Mouse (Mus musculus) embryonic facial prominence, embryonic 15.5 days (tissue): ENCODE measurements at regions not wholly inside any gene's neighbourhood (a gene's known extent, or its start where the extent isn't known, plus 50 kb on each side); places are given as distances from the start of the nearest gene placed in this dataset.

Experiments used
- ATAC-seq: fragments of 200-750 bp; cut with Nextera tagmentation; 2 replicates; pipeline ENCODE4 v1.8.0; 2017; ENCODE audit warnings: low read depth, moderate TSS enrichment; ENCODE audit not compliant: insufficient number of reproducible peaks, low FRiP score, low TSS enrichment
- H3K27ac ChIP-seq: fragments of 300-500 bp; sonication (generic); replicated peaks from 2 replicates; pipeline ENCODE4 v1.5.1; 2015; ENCODE audit warnings: mild to moderate bottlenecking, inconsistent platforms
- H3K27me3 ChIP-seq: fragments of 300-500 bp; sonication (generic); 2 replicates; pipeline ENCODE4 v1.6.1; 2015; ENCODE audit warnings: inconsistent platforms
- H3K36me3 ChIP-seq: fragments of 300-500 bp; sonication (generic); 2 replicates; pipeline ENCODE4 v1.6.1; 2015; ENCODE audit warnings: mild to moderate bottlenecking, inconsistent platforms
- H3K4me1 ChIP-seq: fragments of 300-500 bp; sonication (generic); 2 replicates; pipeline ENCODE4 v1.6.1; 2015; ENCODE audit warnings: inconsistent platforms
- H3K4me2 ChIP-seq: fragments of 300-500 bp; sonication (generic); replicated peaks from 2 replicates; pipeline ENCODE4 v1.6.1; 2015; ENCODE audit warnings: mild to moderate bottlenecking, inconsistent platforms
- H3K4me3 ChIP-seq: fragments of 300-500 bp; sonication (generic); replicated peaks from 2 replicates; pipeline ENCODE4 v1.5.1; 2015; ENCODE audit warnings: mild to moderate bottlenecking, inconsistent platforms
- H3K9ac ChIP-seq: fragments of 300-500 bp; sonication (generic); 2 replicates; pipeline ENCODE4 v1.6.1; 2015; ENCODE audit warnings: inconsistent platforms
- H3K9me3 ChIP-seq: fragments of 300-500 bp; sonication (generic); replicated peaks from 2 replicates; pipeline ENCODE4 v1.6.1; 2016; ENCODE audit warnings: inconsistent platforms
- WGBS: fragments of 180-500 bp; shearing (Covaris S2); methylation state at CpG from one replicate; pipeline ENCODE4 v1.1.7; 2015; 5-methylcytosine and 5-hydroxymethylcytosine counted together

GRCm38 (mm10) chr9:6726411-6726810 lies 456.8 kb upstream of the Ddi1 start:
- no peaks in the 10 kb centered on the region for H3K9me3 ChIP-seq
- H3K27ac ChIP-seq, result no peak overlapping the region
- no peak overlapping the region for H3K9ac ChIP-seq
- no peaks in the 10 kb centered on the region for H3K36me3 ChIP-seq
- no peak for ATAC-seq
- no peak overlapping the region for H3K4me3 ChIP-seq
- no peak overlapping the region for H3K4me2 ChIP-seq
- no peaks in the 10 kb centered on the region for H3K27me3 ChIP-seq
- WGBS, result 15% methylated on average over 1 of the region's 1 CpGs
- no peaks in the 10 kb centered on the region for H3K4me1 ChIP-seq

GRCm38 (mm10) chr9:6677225-6677718 lies 407.6 kb upstream of the Ddi1 start:
- ATAC-seq, result no peak
- Histone ChIP-seq H3K9ac (no peak overlapping the region), H3K27ac (no peak overlapping the region), H3K4me1 (no peaks in the 10 kb centered on the region), H3K27me3 (no peaks in the 10 kb centered on the region), H3K9me3 (no peaks in the 10 kb centered on the region), H3K4me2 (no peak overlapping the region), H3K36me3 (no peaks in the 10 kb centered on the region), H3K4me3 (no peak overlapping the region)
- 68% methylated on average over 3 of the region's 3 CpGs for WGBS

GRCm38 (mm10) chr9:6668001-6668969 lies 398.6 kb upstream of the Ddi1 start:
- no peaks in the 10 kb centered on the region for H3K36me3 ChIP-seq
- H3K27ac ChIP-seq, result no peak overlapping the region
- H3K4me3 ChIP-seq, result peak overlapping the region; percentile 15; the same call in 1 of the 2 replicates
- ATAC-seq, result peak; percentile 29; the same call in 1 of the 2 replicates
- H3K9ac ChIP-seq, result no peak overlapping the region
- H3K9me3 ChIP-seq, result no peaks in the 10 kb centered on the region
- H3K27me3 ChIP-seq, result no peaks in the 10 kb centered on the region
- H3K4me2 ChIP-seq, result peak overlapping the region; percentile 28; the same call in 1 of the 2 replicates
- 0 out of 2 replicates have a peak, but pooled peaks cover 3% of the 10 kb centered on the region for H3K4me1 ChIP-seq
- WGBS, result 32% methylated on average over 14 of the region's 14 CpGs

GRCm38 (mm10) chr9:6665679-6666078 lies 396.0 kb upstream of the Ddi1 start:
- H3K27ac ChIP-seq, result no peak overlapping the region
- WGBS, result 65% methylated on average over 2 of the region's 2 CpGs
- 0 out of 2 replicates have a peak, but pooled peaks cover 3% of the 10 kb centered on the region for H3K4me1 ChIP-seq
- H3K9me3 ChIP-seq, result no peaks in the 10 kb centered on the region
- no peak overlapping the region for H3K4me2 ChIP-seq
- no peak overlapping the region for H3K9ac ChIP-seq
- H3K4me3 ChIP-seq, result no peak overlapping the region
- H3K36me3 ChIP-seq, result no peaks in the 10 kb centered on the region
- ATAC-seq, result no peak
- H3K27me3 ChIP-seq, result no peaks in the 10 kb centered on the region

GRCm38 (mm10) chr9:6652267-6652994 lies 382.8 kb upstream of the Ddi1 start:
- Histone ChIP-seq H3K9ac (no peak overlapping the region), H3K9me3 (no peaks in the 10 kb centered on the region), H3K4me3 (no peak overlapping the region), H3K27me3 (no peaks in the 10 kb centered on the region), H3K36me3 (no peaks in the 10 kb centered on the region), H3K27ac (no peak overlapping the region), H3K4me1 (no peaks in the 10 kb centered on the region), H3K4me2 (no peak overlapping the region)
- WGBS, result 81% methylated on average over 4 of the region's 4 CpGs
- no peak for ATAC-seq

GRCm38 (mm10) chr9:6651572-6652236 lies 382.1 kb upstream of the Ddi1 start:
- H3K27me3 ChIP-seq, result no peaks in the 10 kb centered on the region
- no peaks in the 10 kb centered on the region for H3K4me1 ChIP-seq
- no peak overlapping the region for H3K4me2 ChIP-seq
- ATAC-seq, result no peak
- no peak overlapping the region for H3K9ac ChIP-seq
- H3K27ac ChIP-seq, result no peak overlapping the region
- H3K36me3 ChIP-seq, result no peaks in the 10 kb centered on the region
- no peaks in the 10 kb centered on the region for H3K9me3 ChIP-seq
- no peak overlapping the region for H3K4me3 ChIP-seq
- WGBS, result 88% methylated on average over 6 of the region's 6 CpGs

- H3K4me2 ChIP-seq, result no peak overlapping the region
- no peaks in the 10 kb centered on the region for H3K27me3 ChIP-seq
- ATAC-seq, result no peak
- 75% methylated on average over 3 of the region's 3 CpGs for WGBS
- H3K4me1 ChIP-seq, result no peaks in the 10 kb centered on the region
- H3K4me3 ChIP-seq, result no peak overlapping the region
- H3K9me3 ChIP-seq, result no peaks in the 10 kb centered on the region
- no peaks in the 10 kb centered on the region for H3K36me3 ChIP-seq
- no peak overlapping the region for H3K9ac ChIP-seq
- no peak overlapping the region for H3K27ac ChIP-seq
These were observed 376.2 kb upstream of the Ddi1 start for GRCm38 (mm10) chr9:6645796-6646309.

GRCm38 (mm10) chr9:6645321-6645720 lies 375.7 kb upstream of the Ddi1 start:
- H3K4me3 ChIP-seq, result no peak overlapping the region
- no peaks in the 10 kb centered on the region for H3K9me3 ChIP-seq
- WGBS, result 44% methylated on average over 2 of the region's 2 CpGs
- ATAC-seq, result no peak
- H3K4me2 ChIP-seq, result no peak overlapping the region
- no peaks in the 10 kb centered on the region for H3K4me1 ChIP-seq
- H3K9ac ChIP-seq, result no peak overlapping the region
- no peaks in the 10 kb centered on the region for H3K27me3 ChIP-seq
- H3K27ac ChIP-seq, result no peak overlapping the region
- no peaks in the 10 kb centered on the region for H3K36me3 ChIP-seq

- Histone ChIP-seq H3K4me3 (no peak overlapping the region), H3K9me3 (no peaks in the 10 kb centered on the region), H3K27me3 (no peaks in the 10 kb centered on the region), H3K36me3 (no peaks in the 10 kb centered on the region), H3K27ac (no peak overlapping the region), H3K4me1 (no peaks in the 10 kb centered on the region), H3K9ac (no peak overlapping the region), H3K4me2 (no peak overlapping the region)
- WGBS, result 64% methylated on average over 2 of the region's 2 CpGs
- no peak for ATAC-seq
These were observed 347.5 kb upstream of the Ddi1 start for GRCm38 (mm10) chr9:6617155-6617554.

GRCm38 (mm10) chr9:6609284-6609627 lies 339.6 kb upstream of the Ddi1 start:
- Histone ChIP-seq H3K27me3 (no peaks in the 10 kb centered on the region), H3K4me3 (no peak overlapping the region), H3K4me2 (no peak overlapping the region), H3K27ac (no peak overlapping the region), H3K9me3 (no peaks in the 10 kb centered on the region), H3K36me3 (no peaks in the 10 kb centered on the region), H3K9ac (no peak overlapping the region), H3K4me1 (no peaks in the 10 kb centered on the region)
- ATAC-seq, result no peak
- WGBS, result 78% methylated on average over 1 of the region's 1 CpGs
